In the genomic region with DNA sequence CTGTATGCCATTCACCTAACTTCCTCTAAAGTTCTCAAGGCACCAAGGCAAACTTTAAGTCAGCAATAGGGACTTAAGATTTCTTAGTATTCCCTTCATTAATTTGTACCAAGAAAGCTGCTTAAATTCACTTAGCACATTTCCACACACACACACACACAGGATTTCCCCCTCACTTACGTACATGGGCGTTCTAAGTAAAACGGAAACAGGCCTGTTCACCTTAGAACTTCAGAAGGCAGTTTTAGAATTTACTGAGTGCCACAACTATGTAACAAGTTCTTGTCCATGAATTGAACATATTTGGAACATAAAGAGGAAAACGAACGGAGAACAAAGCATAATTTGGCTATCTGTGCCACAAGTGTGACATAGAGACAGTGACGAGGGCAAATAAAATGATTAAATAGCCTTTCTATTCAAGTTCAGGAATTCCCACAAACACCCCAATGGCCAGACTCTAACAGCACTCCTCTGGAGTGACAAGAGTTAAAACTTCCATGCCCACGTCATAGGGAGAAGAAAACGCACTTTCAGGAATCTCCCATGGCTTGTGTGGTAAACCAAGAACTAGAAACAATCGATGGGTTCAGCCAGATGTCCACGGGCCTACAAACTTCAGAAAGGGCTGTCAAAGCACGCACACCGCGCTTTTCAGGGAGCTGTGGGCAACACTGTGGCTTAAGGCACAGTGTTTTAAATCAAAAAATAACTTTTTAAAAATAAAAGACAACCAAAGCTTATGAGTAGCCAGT, we compare ENCODE assay signal across 8 mouse cellular contexts. TPM values are rescaled to one million over a fixed set of nuclear protein-coding genes. Genes with fewer than 3 reads are reported as not detected.
A peak's percentile ranks its signal among the peaks of the same experiment; 100 is the strongest.
DNase-seq lines count a peak whose midpoint lies in the region; ATAC-seq and TF ChIP-seq lines count a peak whose summit lies in the region.

No protein-coding gene starts in this region.

- TF ChIP-seq CTCF in bone marrow macrophage, adult 2 months (IDR thresholded peaks at IDR 0.05; ENCODE audit: low read depth, low read length): no peak
- TF ChIP-seq CTCF in olfactory bulb, adult 2 months (IDR thresholded peaks at IDR 0.05; ENCODE audit: insufficient read depth, low read depth, low read length): no peak

- ATAC-seq in heart, embryonic 16.5 days (replicated peaks; ENCODE audit: extremely low read depth, insufficient read depth, low FRiP score): no peak
- no peak for ATAC-seq in limb, embryonic 14.5 days (ENCODE audit: low FRiP score, low read depth)
- ATAC-seq in granulocyte monocyte progenitor cell, adult 5-6 weeks (replicated peaks; ENCODE audit: poor library complexity, severe bottlenecking): no peak

- WGBS in heart, embryonic 16.5 days: 42% methylated on average over 13 of the region's 13 CpGs
- 34% methylated on average over 13 of the region's 13 CpGs for WGBS in limb, embryonic 14.5 days
- WGBS in olfactory bulb, adult 2 months: 47% methylated on average over 13 of the region's 13 CpGs

- peak; percentile 8 for DNase-seq in embryo, embryonic 10 days (ENCODE audit: low spot score)
- DNase-seq in embryo, embryonic 9.5 days (ENCODE audit: extremely low spot score): no peak
- peak; percentile 33 for DNase-seq in limb, embryonic 14.5 days (ENCODE audit: low spot score)
- DNase-seq in adrenal gland, postnatal 14 days: no peak

- peak overlapping the region; percentile 87 for H3K9ac ChIP-seq in heart, embryonic 16.5 days (ENCODE audit: low read length)
- H3K9ac ChIP-seq in limb, embryonic 14.5 days (ENCODE audit: low read depth, low read length, severe bottlenecking): peak overlapping the region; percentile 83

- H3K4me1 ChIP-seq in bone marrow macrophage, adult 2 months (ENCODE audit: control insufficient read depth, insufficient read depth, low read length): peaks cover 13% of the 10 kb centered on the region
- peaks cover 26% of the 10 kb centered on the region for H3K4me1 ChIP-seq in heart, embryonic 16.5 days (ENCODE audit: control insufficient read depth, insufficient read depth, low read length)
- peaks cover 13% of the 10 kb centered on the region for H3K4me1 ChIP-seq in limb, embryonic 14.5 days (ENCODE audit: control insufficient read depth, insufficient read depth, low read length)
- H3K4me1 ChIP-seq in olfactory bulb, adult 2 months (ENCODE audit: control insufficient read depth, insufficient read depth, low read length): peaks cover 13% of the 10 kb centered on the region

- peaks cover 27% of the 10 kb centered on the region for H3K36me3 ChIP-seq in heart, embryonic 16.5 days (ENCODE audit: control insufficient read depth, insufficient read depth)
- H3K36me3 ChIP-seq in limb, embryonic 14.5 days (ENCODE audit: control insufficient read depth, insufficient read depth, low read length): peaks cover 32% of the 10 kb centered on the region

- H3K27ac ChIP-seq in bone marrow macrophage, adult 2 months (ENCODE audit: insufficient read depth, low read depth, low read length): peak overlapping the region; percentile 79
- peak overlapping the region; percentile 92 for H3K27ac ChIP-seq in heart, embryonic 16.5 days (ENCODE audit: low read length)
- peak overlapping the region; percentile 35 for H3K27ac ChIP-seq in limb, embryonic 14.5 days (replicated peaks; ENCODE audit: low read depth, low read length)
- no peak overlapping the region; the same call in 1 of the 2 replicates for H3K27ac ChIP-seq in olfactory bulb, adult 2 months (ENCODE audit: insufficient read depth, low read depth, low read length)

- peak overlapping the region; percentile 92 for H3K4me3 ChIP-seq in bone marrow macrophage, adult 2 months (ENCODE audit: insufficient read depth, low read length)
- peak overlapping the region; percentile 98 for H3K4me3 ChIP-seq in heart, embryonic 16.5 days (ENCODE audit: low read length)
- peak overlapping the region; percentile 88 for H3K4me3 ChIP-seq in limb, embryonic 14.5 days (replicated peaks; ENCODE audit: low read length)
- H3K4me3 ChIP-seq in olfactory bulb, adult 2 months (ENCODE audit: insufficient read depth, low read depth, low read length): peak overlapping the region; percentile 45

- no peaks in the 10 kb centered on the region for H3K9me3 ChIP-seq in heart, embryonic 16.5 days (replicated peaks; ENCODE audit: control insufficient read depth, low read length)
- no peaks in the 10 kb centered on the region for H3K9me3 ChIP-seq in limb, embryonic 14.5 days (ENCODE audit: control insufficient read depth, low read length)

- peak overlapping the region; percentile 88 for H3K4me2 ChIP-seq in heart, embryonic 16.5 days (ENCODE audit: low read depth, low read length)
- peak overlapping the region; percentile 83 for H3K4me2 ChIP-seq in limb, embryonic 14.5 days (replicated peaks; ENCODE audit: low read depth, low read length, severe bottlenecking)

- no peak for TF ChIP-seq POLR2A in bone marrow macrophage, adult 2 months (IDR thresholded peaks at IDR 0.05; ENCODE audit: borderline replicate concordance, low read depth, low read length)
- no peak for TF ChIP-seq POLR2A in limb, embryonic 14.5 days (IDR thresholded peaks at IDR 0.05; ENCODE audit: borderline replicate concordance, extremely low read depth, insufficient read depth, insufficient read length)
- no peak for TF ChIP-seq POLR2A in olfactory bulb, adult 2 months (IDR thresholded peaks at IDR 0.05; ENCODE audit: insufficient read depth, low read depth, low read length)

- no peaks in the 10 kb centered on the region for H3K27me3 ChIP-seq in heart, embryonic 16.5 days (ENCODE audit: control insufficient read depth, insufficient read depth, low read length)
- H3K27me3 ChIP-seq in limb, embryonic 14.5 days (ENCODE audit: control insufficient read depth, insufficient read depth, low read length): no peaks in the 10 kb centered on the region

RNA-seq across cellular contexts. Expression of a gene that starts 18.4 kb away (rescaled TPM):
- 60.3 and 61.0 TPM in 2 replicates for polyA plus RNA-seq in bone marrow macrophage, adult 2 months (2012; ENCODE audit: insufficient read depth, insufficient read length, missing spikeins)
- 2.9 and 3.2 TPM in 2 replicates for polyA plus RNA-seq in heart, embryonic 16.5 days (2015; fragmentation: Nextera tagmentation; extraction: Ambion mirVana)
- polyA plus RNA-seq in limb, embryonic 14.5 days (2012; rRNA removed): 9.2 and 10.0 TPM in 2 replicates
- polyA plus RNA-seq in limb, embryonic 14.5 days (2014; fragmentation: Nextera tagmentation; extraction: Ambion mirVana): 5.0 and 5.3 TPM in 2 replicates
- not detected in 2 replicates for polyA plus RNA-seq in olfactory bulb, adult 2 months (2012; ENCODE audit: insufficient read depth, insufficient read length, low replicate concordance, missing spikeins)
- 3.4 and 5.0 TPM in 2 replicates for total RNA-seq in granulocyte monocyte progenitor cell, adult 5-6 weeks (2014; fragmentation: Nextera tagmentation)
- 16.2 and 16.4 TPM in 2 replicates for total RNA-seq in granulocyte monocyte progenitor cell, adult 5-6 weeks (2017)
- total RNA-seq in adrenal gland, postnatal 14 days (2021): 8.6 and 9.9 TPM in 2 replicates

Comparison
In these comparisons a context has a peak if more than half of its experiments do, and no peak if none do; other contexts are left out.
1. DNase-seq: peak in embryo, embryonic 10 days (single experiment) and limb, embryonic 14.5 days (single experiment); none in embryo, embryonic 9.5 days (single experiment) and adrenal gland, postnatal 14 days (single experiment).
2. H3K4me3 ChIP-seq: peak in every context shown above with its lines; median percentile 98 in heart, embryonic 16.5 days; 92 in bone marrow macrophage, adult 2 months; 88 in limb, embryonic 14.5 days; 45 in olfactory bulb, adult 2 months.